Mouse (Mus musculus): ENCODE measurements at regions not wholly inside any gene's neighbourhood (a gene's known extent, or its start where the extent isn't known, plus 50 kb on each side); places are given as distances from the start of the nearest gene placed in this dataset.

DNA sequence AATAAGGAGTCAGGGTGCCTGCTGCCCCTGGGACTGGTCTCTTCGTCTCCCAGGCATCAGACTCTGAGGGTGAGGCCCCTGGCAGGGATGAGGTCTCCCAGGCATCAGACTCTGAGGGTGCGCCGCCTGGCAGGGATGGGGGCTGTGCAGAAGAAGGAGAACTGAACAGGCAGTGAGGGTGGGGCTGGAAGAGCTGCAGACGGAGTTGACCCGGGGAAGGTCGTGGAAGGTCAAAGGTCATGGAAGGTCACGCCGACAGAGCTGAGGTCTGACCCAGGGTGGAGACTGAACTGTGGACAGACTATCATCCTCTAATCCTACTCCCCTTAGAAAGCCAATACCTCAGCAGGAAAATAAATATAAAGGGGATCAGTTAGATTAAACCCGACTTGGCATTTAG is 50.6 kb upstream of the Grik3 start:
- H3K9ac ChIP-seq (ENCODE audit: insufficient read depth, low read depth, low read length, poor library complexity, severe bottlenecking), result no peak overlapping the region
- in situ Hi-C loops (cut with MboI; ENCODE audit: low sequenced_read_pairs in 2 of 2, unreplicated experiment in 2 of 2), result no loop called here
- H3K4me1 ChIP-seq (ENCODE audit: control insufficient read depth in 2 of 2, insufficient read depth in 2 of 2, low read length in 2 of 2, poor library complexity in 1 of 2), result peaks cover 0 to 12% of the 10 kb centered on the region in 2 experiments; a peak in 3 of 4 replicates
- no peak overlapping the region for H3K4me3 ChIP-seq (ENCODE audit: insufficient read depth in 1 of 2, low read depth in 1 of 2, low read length in 2 of 2, poor library complexity in 1 of 2, severe bottlenecking in 1 of 2)
- no peak overlapping the region for H3K27ac ChIP-seq (ENCODE audit: insufficient read depth, low read depth, low read length, poor library complexity, severe bottlenecking)
- TF ChIP-seq CHD2 (IDR thresholded peaks at IDR 0.05; ENCODE audit: low read depth, low read length), result no peak
- no peak for DNase-seq (ENCODE audit: low read depth, low spot score)
- no peaks in the 10 kb centered on the region for H3K9me3 ChIP-seq (ENCODE audit: control insufficient read depth, insufficient read depth, low read depth, low read length)
- no peaks in the 10 kb centered on the region for H3K36me3 ChIP-seq (ENCODE audit: control insufficient read depth, insufficient read depth, low read length, poor library complexity, severe bottlenecking)

- TF ChIP-seq HCFC1 (IDR thresholded peaks at IDR 0.05; ENCODE audit: borderline replicate concordance, insufficient read depth, low read length), result no peak
- TF ChIP-seq CHD2 (IDR thresholded peaks at IDR 0.05; ENCODE audit: low read depth, low read length), result no peak
- no peak for TF ChIP-seq ZC3H11A (IDR thresholded peaks at IDR 0.05; ENCODE audit: borderline replicate concordance, low read depth, low read length)
- no peaks in the 10 kb centered on the region for H3K9me3 ChIP-seq (ENCODE audit: control insufficient read depth, insufficient read depth, low read depth, low read length)
- no peaks in the 10 kb centered on the region for H3K36me3 ChIP-seq (ENCODE audit: control insufficient read depth, insufficient read depth, low read length, poor library complexity, severe bottlenecking)
- H3K9ac ChIP-seq (ENCODE audit: insufficient read depth, low read depth, low read length, poor library complexity, severe bottlenecking), result no peak overlapping the region
- no peak for DNase-seq (ENCODE audit: low read depth, low spot score)
- in situ Hi-C loops (cut with MboI; ENCODE audit: low sequenced_read_pairs in 2 of 2, unreplicated experiment in 2 of 2), result no loop called here
- peaks cover 0 to 12% of the 10 kb centered on the region in 2 experiments; a peak in 3 of 4 replicates for H3K4me1 ChIP-seq (ENCODE audit: control insufficient read depth in 2 of 2, insufficient read depth in 2 of 2, low read length in 2 of 2, poor library complexity in 1 of 2)
- no peak overlapping the region for H3K4me3 ChIP-seq (ENCODE audit: insufficient read depth in 1 of 2, low read depth in 1 of 2, low read length in 2 of 2, poor library complexity in 1 of 2, severe bottlenecking in 1 of 2)
- H3K27ac ChIP-seq (ENCODE audit: insufficient read depth, low read depth, low read length, poor library complexity, severe bottlenecking), result no peak overlapping the region
These were observed 53.2 kb upstream of the Grik3 start for GRCm38 (mm10) chr4:125437161-125437822.

DNA sequence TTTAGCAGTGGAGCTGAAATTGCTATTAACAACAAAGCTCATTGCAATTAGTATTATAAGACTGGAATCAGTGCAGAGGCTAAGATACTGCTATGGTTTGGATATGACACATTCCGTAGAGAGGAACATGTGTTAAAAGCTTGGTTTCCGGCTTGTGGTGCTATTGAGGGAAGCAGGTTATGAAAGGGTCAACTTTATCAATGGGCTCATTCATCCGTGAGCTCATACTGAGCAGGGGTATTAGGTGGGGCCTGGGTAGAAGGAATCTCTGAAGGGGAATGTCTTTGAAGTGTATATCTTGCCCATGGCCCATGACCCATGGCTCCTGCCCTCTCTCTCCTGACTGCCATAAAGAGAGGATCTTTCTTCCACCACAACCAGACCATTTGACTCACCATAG is 57.0 kb upstream of the Grik3 start:
- no peaks in the 10 kb centered on the region for H3K9me3 ChIP-seq (ENCODE audit: control insufficient read depth, insufficient read depth, low read depth, low read length)
- TF ChIP-seq ZC3H11A (IDR thresholded peaks at IDR 0.05; ENCODE audit: borderline replicate concordance, low read depth, low read length), result no peak
- TF ChIP-seq ZNF384 (IDR thresholded peaks at IDR 0.05; ENCODE audit: low read depth, low read length), result no peak
- no peak for TF ChIP-seq CHD2 (IDR thresholded peaks at IDR 0.05; ENCODE audit: low read depth, low read length)
- in situ Hi-C loops (cut with MboI; ENCODE audit: low sequenced_read_pairs in 2 of 2, unreplicated experiment in 2 of 2), result no loop called here

DNA sequence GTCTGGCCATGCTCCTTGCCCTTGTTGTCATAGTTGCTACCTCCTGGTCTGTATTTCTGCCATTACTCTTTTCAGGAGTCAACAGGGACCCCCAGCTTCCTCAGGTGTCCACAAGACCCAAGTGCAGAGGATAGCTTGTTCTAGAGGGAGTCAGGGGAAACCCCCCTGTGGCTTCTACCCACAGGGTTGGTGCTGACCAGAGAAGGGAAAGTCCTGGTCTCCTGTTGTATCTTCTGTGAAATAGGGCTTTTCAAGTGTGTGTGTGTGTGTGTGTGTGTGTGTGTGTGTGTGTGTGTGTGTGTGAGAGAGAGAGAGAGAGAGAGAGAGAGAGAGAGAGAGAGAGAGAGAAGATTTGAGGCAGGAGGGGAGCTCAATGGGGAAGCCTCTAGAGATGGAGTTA is 58.9 kb upstream of the Grik3 start:
- H3K36me3 ChIP-seq (ENCODE audit: control insufficient read depth, insufficient read depth, low read length, poor library complexity, severe bottlenecking), result no peaks in the 10 kb centered on the region
- H3K4me3 ChIP-seq (ENCODE audit: insufficient read depth in 1 of 2, low read depth in 1 of 2, low read length in 2 of 2, poor library complexity in 1 of 2, severe bottlenecking in 1 of 2), result no peak overlapping the region
- peaks cover 0 to 3% of the 10 kb centered on the region in 2 experiments; a peak in 1 of 4 replicates for H3K4me1 ChIP-seq (ENCODE audit: control insufficient read depth in 2 of 2, insufficient read depth in 2 of 2, low read length in 2 of 2, poor library complexity in 1 of 2)
- no peak for DNase-seq (ENCODE audit: low read depth, low spot score)
- no peak overlapping the region for H3K27ac ChIP-seq (ENCODE audit: insufficient read depth, low read depth, low read length, poor library complexity, severe bottlenecking)
- no peak overlapping the region for H3K9ac ChIP-seq (ENCODE audit: insufficient read depth, low read depth, low read length, poor library complexity, severe bottlenecking)
- TF ChIP-seq HCFC1 (IDR thresholded peaks at IDR 0.05; ENCODE audit: borderline replicate concordance, insufficient read depth, low read length) (no peak), ZC3H11A (IDR thresholded peaks at IDR 0.05; ENCODE audit: borderline replicate concordance, low read depth, low read length) (no peak), CHD2 (IDR thresholded peaks at IDR 0.05; ENCODE audit: low read depth, low read length) (no peak), ZNF384 (IDR thresholded peaks at IDR 0.05; ENCODE audit: low read depth, low read length) (no peak), MAFK (IDR thresholded peaks at IDR 0.05; ENCODE audit: insufficient read depth, low read depth, low read length) (no peak)
- in situ Hi-C loops (cut with MboI; ENCODE audit: low sequenced_read_pairs in 2 of 2, unreplicated experiment in 2 of 2), result no loop called here
- no peaks in the 10 kb centered on the region for H3K9me3 ChIP-seq (ENCODE audit: control insufficient read depth, insufficient read depth, low read depth, low read length)

More for the DNA sequence above, 57.0 kb upstream of the Grik3 start:
- Histone ChIP-seq H3K36me3 (ENCODE audit: control insufficient read depth, insufficient read depth, low read length, poor library complexity, severe bottlenecking) (no peaks in the 10 kb centered on the region), H3K4me1 (ENCODE audit: control insufficient read depth in 2 of 2, insufficient read depth in 2 of 2, low read length in 2 of 2, poor library complexity in 1 of 2) (peaks cover 0 to 2% of the 10 kb centered on the region in 2 experiments; a peak in 1 of 4 replicates), H3K9ac (ENCODE audit: insufficient read depth, low read depth, low read length, poor library complexity, severe bottlenecking) (no peak overlapping the region), H3K27ac (ENCODE audit: insufficient read depth, low read depth, low read length, poor library complexity, severe bottlenecking) (no peak overlapping the region), H3K4me3 (ENCODE audit: insufficient read depth in 1 of 2, low read depth in 1 of 2, low read length in 2 of 2, poor library complexity in 1 of 2, severe bottlenecking in 1 of 2) (no peak overlapping the region)
- DNase-seq (ENCODE audit: low read depth, low spot score), result no peak

DNA sequence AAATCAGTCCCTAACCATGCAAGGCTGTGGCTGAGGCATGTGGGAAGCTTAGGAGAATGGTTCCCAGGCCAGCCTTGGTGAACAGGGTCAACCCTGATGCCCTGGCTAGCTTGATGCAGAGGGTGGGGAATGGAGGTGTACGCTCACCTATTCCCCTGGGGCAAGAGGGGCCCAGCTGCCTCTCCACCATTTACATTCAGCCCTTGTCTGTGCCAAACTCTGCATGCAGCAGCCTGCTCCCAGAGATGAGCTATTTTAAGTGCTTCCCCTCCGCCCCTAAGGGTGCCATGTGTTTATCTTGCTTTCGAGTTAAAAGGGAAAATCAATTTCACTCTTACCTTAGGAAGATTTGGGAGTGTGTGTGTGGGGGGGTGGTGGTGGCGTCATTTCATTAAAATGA is 59.7 kb upstream of the Grik3 start:
- H3K4me1 ChIP-seq (ENCODE audit: control insufficient read depth in 2 of 2, insufficient read depth in 2 of 2, low read length in 2 of 2, poor library complexity in 1 of 2), result peaks cover 0 to 3% of the 10 kb centered on the region in 2 experiments; a peak in 1 of 4 replicates
- no peaks in the 10 kb centered on the region for H3K36me3 ChIP-seq (ENCODE audit: control insufficient read depth, insufficient read depth, low read length, poor library complexity, severe bottlenecking)
- TF ChIP-seq ZNF384 (IDR thresholded peaks at IDR 0.05; ENCODE audit: low read depth, low read length) (no peak), ZC3H11A (IDR thresholded peaks at IDR 0.05; ENCODE audit: borderline replicate concordance, low read depth, low read length) (no peak), MAFK (IDR thresholded peaks at IDR 0.05; ENCODE audit: insufficient read depth, low read depth, low read length) (no peak), CHD2 (IDR thresholded peaks at IDR 0.05; ENCODE audit: low read depth, low read length) (no peak), HCFC1 (IDR thresholded peaks at IDR 0.05; ENCODE audit: borderline replicate concordance, insufficient read depth, low read length) (no peak)
- no peak overlapping the region for H3K9ac ChIP-seq (ENCODE audit: insufficient read depth, low read depth, low read length, poor library complexity, severe bottlenecking)
- H3K9me3 ChIP-seq (ENCODE audit: control insufficient read depth, insufficient read depth, low read depth, low read length), result no peaks in the 10 kb centered on the region
- in situ Hi-C loops (cut with MboI; ENCODE audit: low sequenced_read_pairs in 2 of 2, unreplicated experiment in 2 of 2), result no loop called here
- no peak for DNase-seq (ENCODE audit: low read depth, low spot score)
- no peak overlapping the region for H3K4me3 ChIP-seq (ENCODE audit: insufficient read depth in 1 of 2, low read depth in 1 of 2, low read length in 2 of 2, poor library complexity in 1 of 2, severe bottlenecking in 1 of 2)
- H3K27ac ChIP-seq (ENCODE audit: insufficient read depth, low read depth, low read length, poor library complexity, severe bottlenecking), result no peak overlapping the region

Measured in ES-E14 (cell line).